Mouse (Mus musculus) ovary, postnatal 10 days (tissue): ENCODE measurements around the gene Anapc16.
"Not testable (repeated sequence)": the region's sequence is repeated elsewhere in the genome, so short reads cannot be mapped to it uniquely, and the experiment has no call there.

Experiments
- DNase-seq: peaks from one replicate; pipeline ENCODE4 v3.0.0; 2022; ENCODE audit warnings: low spot score

Anapc16 gene

GRCm38 (mm10) chr10:59999057-59999456 is 3.9 kb downstream of the Anapc16 start:
- DNase-seq = no peak

DNA sequence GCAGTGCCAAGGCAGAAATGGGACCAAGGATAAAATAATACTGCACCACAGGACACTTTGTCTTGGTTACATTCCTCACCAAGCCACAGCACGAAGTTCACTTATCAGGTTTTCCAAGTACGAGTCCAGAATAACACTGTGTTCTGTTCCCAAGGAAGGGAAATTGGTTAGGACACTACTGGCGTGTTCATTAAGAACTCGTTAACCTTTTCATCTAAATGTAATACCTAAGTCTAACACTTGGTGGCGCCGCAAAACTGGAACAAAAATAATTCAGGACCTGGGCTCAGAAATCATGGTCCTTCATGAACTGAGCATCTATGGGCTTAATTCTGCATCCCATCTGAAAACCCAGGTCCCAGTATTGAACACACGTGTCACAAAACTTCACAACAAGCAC is 5.3 kb downstream of the Anapc16 start:
- DNase-seq = no peak

GRCm38 (mm10) chr10:59995889-59996288 is 7.0 kb downstream of the Anapc16 start:
- no peak for DNase-seq

DNA sequence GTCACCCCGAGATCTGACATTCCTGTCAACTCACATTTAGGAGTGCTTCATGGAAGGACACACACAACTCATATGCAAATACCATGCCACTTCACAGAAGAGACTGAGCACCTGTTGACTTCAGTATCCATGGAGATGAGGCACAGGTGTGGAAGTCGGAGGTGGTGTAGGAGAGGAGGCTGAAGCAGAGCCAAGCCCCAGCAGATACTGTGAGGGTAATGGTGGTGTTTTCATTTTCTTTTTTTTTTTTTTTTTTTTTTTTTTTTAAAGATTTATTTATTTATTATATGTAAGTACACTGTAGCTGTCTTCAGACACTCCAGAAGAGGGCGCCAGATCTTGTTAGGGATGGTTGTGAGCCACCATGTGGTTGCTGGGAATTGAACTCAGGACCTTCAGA is 9.1 kb downstream of the Anapc16 start:
- not testable (repeated sequence) for DNase-seq

DNA sequence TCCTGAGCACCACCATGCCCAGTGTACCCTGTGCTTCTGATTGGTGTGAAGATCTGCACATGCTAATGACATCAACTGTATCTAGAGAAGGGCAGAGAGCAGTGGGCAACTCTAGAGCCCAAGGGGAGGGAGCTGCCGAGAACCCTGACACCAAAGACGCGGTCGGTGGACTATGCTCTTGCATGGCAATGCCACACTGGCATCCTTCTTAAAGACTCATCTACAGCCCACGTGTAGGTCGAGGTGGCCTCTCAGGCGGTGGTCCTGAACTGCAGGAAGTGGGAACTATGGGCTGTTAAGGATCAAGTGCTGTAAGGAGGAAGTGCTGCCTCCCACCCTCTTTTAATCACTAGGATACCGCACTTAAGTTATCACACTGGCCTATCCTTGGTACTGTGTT is 10.9 kb downstream of the Anapc16 start:
- DNase-seq = no peak

DNA sequence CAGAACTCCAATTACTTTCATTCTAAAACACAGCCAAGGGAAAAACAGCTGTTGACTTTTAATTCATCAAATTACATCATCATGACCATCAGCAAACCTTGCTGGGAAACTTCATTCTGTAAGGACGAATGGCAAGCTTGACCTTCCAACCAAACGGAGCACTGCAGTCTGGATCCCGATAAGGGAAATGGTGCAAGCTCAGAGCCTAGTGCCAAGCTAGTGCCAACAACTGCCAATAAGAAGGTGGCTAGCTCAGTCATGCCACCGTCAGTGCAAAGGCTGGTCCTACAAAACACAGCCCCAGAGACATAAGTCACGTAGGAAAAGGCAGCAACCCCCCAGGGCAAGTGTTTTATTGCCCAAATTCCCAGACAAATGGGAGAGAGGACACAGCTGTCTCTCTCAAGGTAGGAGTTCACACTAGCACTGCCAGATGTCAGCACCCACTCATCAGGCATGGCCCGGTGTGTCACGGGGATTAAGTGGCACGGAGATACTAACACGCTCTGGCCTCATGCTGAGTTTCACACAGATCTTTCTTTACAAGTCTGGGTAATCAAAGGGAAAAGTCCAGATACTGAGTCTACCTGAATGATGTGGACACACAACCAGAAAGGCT is 11.6 kb downstream of the Anapc16 start:
- DNase-seq = no peak

DNA sequence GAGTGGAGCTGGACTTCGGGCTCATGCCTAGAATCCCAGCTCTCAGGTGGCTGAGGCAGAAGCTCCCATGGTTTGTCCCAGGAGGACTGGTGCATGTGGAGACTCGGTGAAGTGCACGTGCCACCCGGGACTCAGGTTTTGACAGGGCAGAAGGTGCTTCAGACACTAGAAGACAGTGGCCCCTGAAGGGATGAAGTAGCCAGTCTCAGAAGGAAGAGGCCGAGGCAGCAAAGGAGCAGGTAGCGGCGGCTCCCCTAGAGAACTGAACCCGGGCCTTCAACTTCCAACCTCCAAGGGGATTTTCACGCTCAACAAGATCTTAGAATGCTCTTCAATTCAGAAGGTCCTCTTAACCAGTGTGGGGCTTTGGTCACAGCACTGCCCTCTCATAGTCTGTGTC is 12.5 kb downstream of the Anapc16 start:
- DNase-seq = no peak

DNA sequence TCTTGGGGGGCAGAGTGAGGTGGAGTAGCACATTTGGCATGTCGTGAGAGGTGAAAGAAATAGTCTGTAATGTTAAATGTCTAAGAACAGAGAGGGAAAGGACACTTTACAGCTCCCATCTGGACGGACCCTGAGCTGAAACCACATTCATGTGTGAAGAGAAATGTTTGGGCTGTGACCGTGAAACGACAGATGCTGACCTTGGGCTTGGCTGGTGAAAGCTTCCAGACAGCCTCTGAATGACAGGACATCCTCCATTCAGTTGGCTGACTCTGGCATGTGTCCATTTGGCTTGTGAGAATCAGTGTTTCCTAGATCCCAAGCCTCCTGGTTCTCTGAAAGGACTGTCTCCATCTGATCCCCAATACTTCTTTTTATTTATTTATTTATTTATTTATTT is 14.9 kb downstream of the Anapc16 start:
- DNase-seq = no peak

GRCm38 (mm10) chr10:59982379-59982873 is 20.5 kb downstream of the Anapc16 start:
- no peak for DNase-seq

DNA sequence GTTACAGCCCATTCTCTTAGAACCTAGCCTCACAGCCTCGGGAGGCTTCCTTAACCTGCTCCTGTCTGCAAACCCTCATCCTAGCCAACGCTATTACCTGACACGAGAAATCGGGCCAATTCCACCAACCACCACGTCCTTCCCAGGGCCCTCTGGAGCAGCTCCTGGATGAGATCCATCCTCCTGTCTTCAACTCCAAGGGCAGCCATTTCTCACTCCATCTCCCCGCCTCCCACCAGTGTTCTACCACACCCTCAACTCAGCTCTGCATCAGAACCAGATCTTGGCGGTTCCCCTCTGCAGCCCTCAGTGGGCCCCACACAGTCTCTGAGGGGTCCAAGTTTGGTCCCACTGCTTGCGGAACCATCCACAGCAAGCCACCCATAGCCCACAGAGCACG is 21.1 kb downstream of the Anapc16 start:
- DNase-seq = no peak

GRCm38 (mm10) chr10:59981336-59981735 is 21.6 kb downstream of the Anapc16 start:
- no peak for DNase-seq

GRCm38 (mm10) chr10:59980815-59981244 is 22.1 kb downstream of the Anapc16 start:
- DNase-seq = no peak

GRCm38 (mm10) chr10:59978873-59979743 is 23.8 kb downstream of the Anapc16 start:
- DNase-seq = peak; percentile 46

DNA sequence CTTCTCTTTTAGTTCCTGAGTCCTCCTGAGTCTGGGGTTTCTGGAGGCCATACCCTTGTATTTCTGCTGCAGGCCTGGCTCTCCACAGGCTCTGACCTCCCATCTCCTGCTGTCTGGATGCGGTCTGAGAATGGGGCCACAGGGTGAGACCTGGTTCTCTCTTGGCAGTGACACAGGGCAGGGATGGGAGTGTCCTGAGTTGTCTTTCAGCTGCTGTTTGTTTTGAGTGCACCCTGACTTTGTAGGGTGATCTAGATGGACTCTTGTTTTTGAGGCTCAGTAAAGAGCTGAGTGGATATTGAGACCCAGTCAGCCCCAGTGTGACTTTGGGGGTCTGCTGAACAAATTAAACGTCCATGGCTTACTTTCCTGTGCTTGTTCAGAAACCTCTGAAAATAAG is 24.5 kb downstream of the Anapc16 start:
- no peak for DNase-seq

DNA sequence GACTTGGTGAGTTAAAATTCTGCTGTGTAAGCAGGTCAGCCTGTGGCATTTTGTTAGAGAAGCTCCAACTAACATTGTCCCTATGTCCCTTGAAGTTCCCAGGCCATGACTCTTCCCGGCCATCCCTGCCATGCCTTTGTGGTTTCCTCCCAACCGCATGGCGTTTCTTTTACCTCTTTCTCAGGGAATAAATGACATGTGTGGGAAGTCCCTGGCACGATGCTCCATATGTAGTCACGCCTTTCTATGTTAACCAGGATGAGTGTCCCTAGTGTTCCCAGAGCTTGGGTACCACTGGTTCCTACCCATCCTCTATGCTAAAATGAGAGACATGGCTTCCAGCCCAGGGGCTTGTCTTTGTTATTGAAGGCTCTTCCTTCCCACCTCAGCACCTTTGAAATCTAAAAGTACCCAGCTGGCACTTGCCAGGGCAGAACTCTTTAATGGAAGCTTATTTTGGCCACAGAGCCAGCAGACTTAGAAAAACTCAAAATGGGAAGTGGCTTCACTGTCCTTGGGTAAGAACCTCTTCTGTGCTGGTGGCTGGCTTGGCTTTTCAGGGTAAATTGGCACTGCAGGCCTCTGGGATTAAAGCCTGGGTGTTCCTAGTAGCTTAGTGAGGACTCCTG is 25.1 kb downstream of the Anapc16 start:
- DNase-seq = no peak

DNA sequence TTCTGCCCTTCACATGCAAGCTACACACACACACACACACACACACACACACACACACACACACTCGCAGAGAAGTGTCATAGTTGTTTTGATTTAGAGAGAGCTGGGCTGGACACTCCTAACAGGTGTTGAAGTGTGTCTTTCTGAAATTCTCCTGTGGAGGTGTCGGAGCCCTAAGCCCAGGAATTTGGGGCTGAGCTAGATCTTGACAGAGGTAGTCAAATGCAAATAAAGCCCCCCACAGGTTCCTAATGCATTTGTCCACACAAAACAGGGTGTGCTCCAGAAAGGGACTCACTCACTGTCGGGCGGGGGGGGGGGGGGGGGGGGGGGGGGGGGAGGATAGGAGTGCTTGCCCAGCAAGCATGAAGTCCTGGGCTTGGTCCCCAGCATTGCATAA is 25.8 kb downstream of the Anapc16 start:
- no peak for DNase-seq

GRCm38 (mm10) chr10:59974786-59975185 is 28.1 kb downstream of the Anapc16 start:
- DNase-seq = no peak

DNA sequence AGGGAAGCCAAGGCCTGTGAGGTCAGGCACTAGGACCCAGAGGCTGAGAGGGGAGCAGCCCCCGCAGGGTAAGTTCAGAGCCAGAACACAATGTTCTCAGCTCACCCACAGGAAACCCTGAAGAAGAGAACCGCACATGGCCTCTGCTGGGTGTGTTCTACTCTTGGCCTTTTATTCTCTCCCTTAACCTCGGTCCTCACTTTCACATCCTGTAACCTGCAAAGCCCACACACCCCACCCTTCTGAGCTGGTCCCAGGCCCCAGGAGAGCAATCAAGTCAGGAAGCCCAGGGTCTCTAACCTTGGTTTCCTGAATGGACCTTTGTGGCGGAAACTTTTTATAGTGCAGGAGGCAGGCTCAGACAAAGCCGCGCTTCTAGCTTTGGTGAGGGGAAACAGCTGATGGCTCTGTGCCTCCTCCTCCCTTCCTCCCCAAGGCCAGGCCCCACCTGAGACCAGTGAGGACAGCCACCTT is 28.7 kb downstream of the Anapc16 start:
- DNase-seq = peak; percentile 32

DNA sequence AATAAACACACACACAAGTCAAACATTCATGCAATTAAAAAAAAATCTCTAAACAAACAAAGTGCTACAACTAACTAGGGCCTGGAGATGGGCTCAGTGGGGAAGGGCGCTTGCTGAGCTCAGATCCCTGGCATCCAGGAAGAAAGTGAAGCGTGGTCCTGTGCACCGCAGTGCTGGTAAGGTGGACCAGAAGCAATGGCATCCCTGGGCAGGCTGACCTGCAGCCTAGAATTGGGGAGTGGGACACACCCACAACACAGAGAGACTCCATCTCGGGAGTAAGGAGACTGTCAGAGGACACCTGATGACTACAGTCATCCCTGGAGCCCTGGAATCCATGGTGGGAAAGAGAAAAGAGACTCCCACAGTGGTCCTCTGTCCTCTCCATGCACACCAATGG is 29.5 kb downstream of the Anapc16 start:
- DNase-seq = no peak

GRCm38 (mm10) chr10:59972999-59973398 is 29.9 kb downstream of the Anapc16 start:
- no peak for DNase-seq

- no peak for DNase-seq
Observed at GRCm38 (mm10) chr10:59972534-59972933, 30.4 kb downstream of the Anapc16 start.

GRCm38 (mm10) chr10:59971813-59972212 is 31.1 kb downstream of the Anapc16 start:
- no peak for DNase-seq
